Mouse (Mus musculus) urinary bladder, postnatal 36 days (tissue): ENCODE measurements around the gene Klhl3.

Experiments
- DNase-seq, 2 experiments: peaks; one replicate each; pipeline ENCODE4 v3.0.0; 2022; ENCODE audit warnings: low spot score in 2 of 2, mixed read lengths in 1 of 2

The Klhl3 gene

GRCm38 (mm10) chr13:57965658-57966057, 147.7 kb downstream of the Klhl3 start:
- no peak for DNase-seq

DNA sequence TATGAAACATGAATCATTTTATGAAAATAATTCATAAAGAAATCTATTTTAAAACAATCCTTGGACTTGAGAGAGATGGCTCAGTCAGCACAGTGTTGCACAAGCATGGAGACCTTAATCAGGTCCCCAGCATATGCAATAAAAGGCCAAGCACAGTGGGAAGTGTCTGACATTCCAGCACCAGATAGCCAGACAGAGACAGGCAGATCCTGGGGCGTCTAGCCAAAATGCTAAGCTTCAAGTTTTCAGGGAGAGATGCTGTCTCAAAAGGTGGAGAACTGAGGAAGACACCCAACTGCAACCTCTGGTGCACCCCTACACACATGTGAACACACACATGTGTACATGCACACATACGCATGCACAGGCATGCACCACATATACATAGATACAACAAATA, 153.1 kb downstream of the Klhl3 start:
- no peak for DNase-seq

DNA sequence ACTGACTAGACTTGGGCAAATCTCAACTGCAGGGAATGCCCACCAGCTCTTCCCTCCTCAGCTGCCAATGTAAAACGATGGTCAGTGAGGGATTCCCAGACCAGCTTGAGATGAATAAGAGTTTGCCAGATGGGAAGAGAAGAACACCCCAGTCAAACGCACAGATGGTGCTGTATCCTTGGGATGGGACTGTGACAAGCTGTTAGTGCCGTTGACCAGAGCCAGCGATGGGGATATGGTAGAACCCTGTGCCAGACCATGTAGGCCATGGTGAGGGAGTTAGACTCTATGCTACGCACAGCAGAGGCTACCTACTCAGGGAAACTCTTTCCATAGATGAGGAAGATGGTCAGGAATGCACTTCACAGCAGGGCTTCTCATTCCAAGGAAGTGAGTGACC, 153.6 kb downstream of the Klhl3 start:
- no peak for DNase-seq
